Mouse (Mus musculus) liver, adult (tissue): ENCODE measurements around the gene Speer4d.
"Not testable (repeated sequence)": the region's sequence is repeated elsewhere in the genome, so short reads cannot be mapped to it uniquely, and the experiment has no call there.

Source experiments
- GATA4 ChIP-seq: IDR thresholded peaks from 2 replicates; pipeline ENCODE4 v1.6.1; 2014; ENCODE audit warnings: mild to moderate bottlenecking, low read length; ENCODE audit not compliant: insufficient replicate concordance

The Speer4d gene

GRCm38 (mm10) chr5:15618764-15619163 lies at the start of gene Speer4d:
TSS of gene Speer4d (plus strand) at chr5:15619064.
- not testable (repeated sequence) for TF ChIP-seq GATA4

GRCm38 (mm10) chr5:15577033-15577432 lies 41.8 kb upstream of the Speer4d start, which contains the start of gene Gm21083:
TSS of gene Gm21083 (plus strand) at chr5:15577333.
- not testable (repeated sequence) for TF ChIP-seq GATA4

GRCm38 (mm10) chr5:15656959-15657358 lies 38.1 kb downstream of the Speer4d start, which contains the start of gene 4930572O03Rik:
TSS of gene 4930572O03Rik (minus strand) at chr5:15657059.
- not testable (repeated sequence) for TF ChIP-seq GATA4
